In genomic region chr6:57034674-57035073, GRCm38 (mm10) we compare ENCODE assay signal across 28 mouse cellular contexts. TPM values are rescaled to one million over a fixed set of nuclear protein-coding genes. Genes with fewer than 3 reads are reported as not detected.
DNase-seq lines count a peak whose midpoint lies in the region; ATAC-seq and TF ChIP-seq lines count a peak whose summit lies in the region.
"Had no signal": no experiment of that assay in that cellular context is flagged by ENCODE, and none has a peak within 500 bp of the region (broad histone marks: within the 10 kb centered on the region; RNA-seq: fewer than 3 reads in every experiment).

No protein-coding gene starts in this region.

- peak; percentile 3 for DNase-seq in liver, adult 2 months (ENCODE audit: extremely low read depth, low read depth, low spot score)
- DNase-seq in adrenal gland, postnatal 4 days (ENCODE audit: low spot score in 2 of 2) = no peak
- DNase-seq in layer of hippocampus, adult 18-20 months (ENCODE audit: low spot score in 2 of 2) = no peak
- DNase-seq: adrenal gland, adult 2 months; adrenal gland, adult 8-10 months; adrenal gland, postnatal 10 days; adrenal gland, postnatal 14 days; adrenal gland, postnatal 25 days; adrenal gland, postnatal 36 days; B cell, adult 2 months; cerebellum, adult 11 months; cerebellum, adult 11-12 months; cerebellum, adult 18-20 months had no signal

- H3K4me2 ChIP-seq in liver, embryonic 12.5 days = no peak overlapping the region
- no peak overlapping the region for H3K4me2 ChIP-seq in forebrain, embryonic 15.5 days (replicated peaks)

- H3K36me3 ChIP-seq in liver, adult 2 months (ENCODE audit: control insufficient read depth, insufficient read depth, low read length) = no peaks in the 10 kb centered on the region
- no peaks in the 10 kb centered on the region for H3K36me3 ChIP-seq in liver, embryonic 12.5 days
- no peaks in the 10 kb centered on the region for H3K36me3 ChIP-seq in forebrain, embryonic 15.5 days
- H3K36me3 ChIP-seq: G1E had no signal

- ATAC-seq in liver, embryonic 12.5 days = no peak
- peak; percentile 92 for ATAC-seq in granulocyte monocyte progenitor cell, adult 5-6 weeks (replicated peaks; ENCODE audit: poor library complexity, severe bottlenecking)
- peak; percentile 35; the same call in 1 of the 2 replicates for ATAC-seq in megakaryocyte, adult 5-6 weeks (ENCODE audit: poor library complexity, severe bottlenecking)
- peak; percentile 84 for ATAC-seq in megakaryocyte progenitor cell, adult 5-6 weeks (replicated peaks; ENCODE audit: poor library complexity)
- ATAC-seq in forebrain, embryonic 15.5 days (replicated peaks) = no peak
- ATAC-seq: activated CD4-positive, CD25-positive, alpha-beta regulatory T cell, adult 4 months; CD4-positive, CD25-positive, alpha-beta regulatory T cell, adult 4 months; Patski had no signal

- no peaks in the 10 kb centered on the region for H3K4me1 ChIP-seq in liver, adult 2 months (ENCODE audit: control insufficient read depth, insufficient read depth, low read length)
- no peaks in the 10 kb centered on the region for H3K4me1 ChIP-seq in liver, embryonic 12.5 days
- no peaks in the 10 kb centered on the region for H3K4me1 ChIP-seq in forebrain, embryonic 15.5 days

- no peaks in the 10 kb centered on the region for H3K27me3 ChIP-seq in liver, adult 2 months (ENCODE audit: control insufficient read depth, insufficient read depth, low read length)
- no peaks in the 10 kb centered on the region for H3K27me3 ChIP-seq in liver, embryonic 12.5 days (replicated peaks)
- no peaks in the 10 kb centered on the region for H3K27me3 ChIP-seq in forebrain, embryonic 15.5 days
- H3K27me3 ChIP-seq: CH12.LX had no signal

- no peak overlapping the region for H3K9ac ChIP-seq in liver, adult 2 months (ENCODE audit: low read depth, low read length)
- H3K9ac ChIP-seq in liver, embryonic 12.5 days = no peak overlapping the region
- H3K9ac ChIP-seq in forebrain, embryonic 15.5 days (replicated peaks) = no peak overlapping the region

- no peaks in the 10 kb centered on the region for H3K79me2 ChIP-seq in liver, adult 2 months (ENCODE audit: control insufficient read depth, insufficient read depth, low read length)

- no peaks in the 10 kb centered on the region for H3K9me3 ChIP-seq in liver, embryonic 12.5 days (replicated peaks)
- H3K9me3 ChIP-seq in forebrain, embryonic 15.5 days = no peaks in the 10 kb centered on the region
- H3K9me3 ChIP-seq: G1E had no signal

- TF ChIP-seq POLR2A in liver, adult 2 months (IDR thresholded peaks at IDR 0.05; ENCODE audit: extremely low read depth, insufficient read depth, low read length) = no peak

- H3K27ac ChIP-seq in liver, adult 2 months (replicated peaks; ENCODE audit: insufficient read depth, low read depth, low read length) = no peak overlapping the region
- H3K27ac ChIP-seq in liver, embryonic 12.5 days = no peak overlapping the region
- no peak overlapping the region for H3K27ac ChIP-seq in forebrain, embryonic 15.5 days (replicated peaks)

- H3K4me3 ChIP-seq in liver, adult 2 months (ENCODE audit: insufficient read depth, low read depth, low read length) = no peak overlapping the region
- no peak overlapping the region for H3K4me3 ChIP-seq in liver, embryonic 12.5 days
- no peak overlapping the region for H3K4me3 ChIP-seq in forebrain, embryonic 15.5 days

- 68% methylated on average over 2 of the region's 2 CpGs for WGBS in liver, adult 2 months
- 58% methylated on average over 2 of the region's 2 CpGs for WGBS in liver, embryonic 12.5 days (ENCODE audit: insufficient replicate concordance)
- WGBS in forebrain, embryonic 15.5 days = 83% methylated on average over 2 of the region's 2 CpGs

- TF ChIP-seq CTCF in liver, adult 2 months (IDR thresholded peaks at IDR 0.05; ENCODE audit: low read depth, low read length) = no peak

RNA-seq across cellular contexts. Expression of gene Vmn1r8, which starts 2.6 kb away (rescaled TPM):
- not detected in 2 replicates for total RNA-seq in liver, adult 2 months (2014; rRNA removed)
- not detected in 2 replicates for polyA plus RNA-seq in liver, adult 2 months (2012; rRNA removed)
- not detected in 2 replicates for polyA plus RNA-seq in liver, embryonic 12.5 days (2016; fragmentation: Nextera tagmentation; extraction: Ambion mirVana)
- total RNA-seq in granulocyte monocyte progenitor cell, adult 5-6 weeks (2014; fragmentation: Nextera tagmentation) = not detected in 2 replicates
- not detected in 2 replicates for total RNA-seq in granulocyte monocyte progenitor cell, adult 5-6 weeks (2017)
- total RNA-seq in megakaryocyte, adult 5-6 weeks (2015) = not detected in 2 replicates
- total RNA-seq in megakaryocyte, adult 5-6 weeks (2017) = not detected in 2 replicates
- not detected in 2 replicates for total RNA-seq in megakaryocyte progenitor cell, adult 5-6 weeks (2015)
- not detected in 2 replicates for total RNA-seq in megakaryocyte progenitor cell, adult 5-6 weeks (2017)
- polyA plus RNA-seq in forebrain, embryonic 15.5 days (2015; fragmentation: Nextera tagmentation; extraction: Ambion mirVana) = not detected in 2 replicates
- not detected for total RNA-seq in adrenal gland, postnatal 4 days (2021)
- total RNA-seq in layer of hippocampus, adult 18-20 months (2021) = not detected
- total RNA-seq: adrenal gland, adult 18-20 months; adrenal gland, adult 2 months; adrenal gland, adult 8-10 months; adrenal gland, postnatal 10 days; adrenal gland, postnatal 14 days; adrenal gland, postnatal 25 days; adrenal gland, postnatal 36 days; CH12.LX; ES-E14; MEL had no signal
- polyA plus RNA-seq: activated CD4-positive, CD25-positive, alpha-beta regulatory T cell, adult 4 months; adrenal gland, adult 2 months; brain, embryonic 14.5 days; C2C12; CD4-positive, CD25-positive, alpha-beta regulatory T cell, adult 4 months; G1E; Patski had no signal

RNA-seq across cellular contexts. Expression of gene Vmn1r7, which starts 9.6 kb away (rescaled TPM):
- total RNA-seq in liver, adult 2 months (2014; rRNA removed) = not detected in 2 replicates
- polyA plus RNA-seq in liver, adult 2 months (2012; rRNA removed) = not detected in 2 replicates
- polyA plus RNA-seq in liver, embryonic 12.5 days (2016; fragmentation: Nextera tagmentation; extraction: Ambion mirVana) = not detected in 2 replicates
- not detected in 2 replicates for total RNA-seq in granulocyte monocyte progenitor cell, adult 5-6 weeks (2014; fragmentation: Nextera tagmentation)
- total RNA-seq in granulocyte monocyte progenitor cell, adult 5-6 weeks (2017) = not detected in 2 replicates
- not detected in 2 replicates for total RNA-seq in megakaryocyte, adult 5-6 weeks (2015)
- not detected in 2 replicates for total RNA-seq in megakaryocyte, adult 5-6 weeks (2017)
- total RNA-seq in megakaryocyte progenitor cell, adult 5-6 weeks (2015) = not detected in 2 replicates
- total RNA-seq in megakaryocyte progenitor cell, adult 5-6 weeks (2017) = not detected in 2 replicates
- not detected in 2 replicates for polyA plus RNA-seq in forebrain, embryonic 15.5 days (2015; fragmentation: Nextera tagmentation; extraction: Ambion mirVana)
- not detected for total RNA-seq in adrenal gland, postnatal 4 days (2021)
- not detected for total RNA-seq in layer of hippocampus, adult 18-20 months (2021)
- total RNA-seq: adrenal gland, adult 18-20 months; adrenal gland, adult 2 months; adrenal gland, adult 8-10 months; adrenal gland, postnatal 10 days; adrenal gland, postnatal 14 days; adrenal gland, postnatal 25 days; adrenal gland, postnatal 36 days; CH12.LX; ES-E14; MEL had no signal
- polyA plus RNA-seq: activated CD4-positive, CD25-positive, alpha-beta regulatory T cell, adult 4 months; adrenal gland, adult 2 months; brain, embryonic 14.5 days; C2C12; CD4-positive, CD25-positive, alpha-beta regulatory T cell, adult 4 months; G1E; Patski had no signal

RNA-seq across cellular contexts. Expression of gene Vmn1r9, which starts 31.9 kb away (rescaled TPM):
- not detected in 2 replicates for total RNA-seq in liver, adult 2 months (2014; rRNA removed)
- polyA plus RNA-seq in liver, adult 2 months (2012; rRNA removed) = not detected in 2 replicates
- polyA plus RNA-seq in liver, embryonic 12.5 days (2016; fragmentation: Nextera tagmentation; extraction: Ambion mirVana) = not detected in 2 replicates
- not detected in 2 replicates for total RNA-seq in granulocyte monocyte progenitor cell, adult 5-6 weeks (2014; fragmentation: Nextera tagmentation)
- total RNA-seq in granulocyte monocyte progenitor cell, adult 5-6 weeks (2017) = not detected in 2 replicates
- not detected in 2 replicates for total RNA-seq in megakaryocyte, adult 5-6 weeks (2015)
- not detected in 2 replicates for total RNA-seq in megakaryocyte, adult 5-6 weeks (2017)
- total RNA-seq in megakaryocyte progenitor cell, adult 5-6 weeks (2015) = not detected in 2 replicates
- total RNA-seq in megakaryocyte progenitor cell, adult 5-6 weeks (2017) = not detected in 2 replicates
- polyA plus RNA-seq in forebrain, embryonic 15.5 days (2015; fragmentation: Nextera tagmentation; extraction: Ambion mirVana) = not detected in 2 replicates
- not detected for total RNA-seq in adrenal gland, postnatal 4 days (2021)
- total RNA-seq in layer of hippocampus, adult 18-20 months (2021) = not detected
- total RNA-seq: adrenal gland, adult 18-20 months; adrenal gland, adult 2 months; adrenal gland, adult 8-10 months; adrenal gland, postnatal 10 days; adrenal gland, postnatal 14 days; adrenal gland, postnatal 25 days; adrenal gland, postnatal 36 days; CH12.LX; ES-E14; MEL had no signal
- polyA plus RNA-seq: activated CD4-positive, CD25-positive, alpha-beta regulatory T cell, adult 4 months; adrenal gland, adult 2 months; brain, embryonic 14.5 days; C2C12; CD4-positive, CD25-positive, alpha-beta regulatory T cell, adult 4 months; G1E; Patski had no signal

RNA-seq across cellular contexts. Expression of gene Vmn1r6, which starts 37.6 kb away (rescaled TPM):
- total RNA-seq in liver, adult 2 months (2014; rRNA removed) = 0.13 TPM in 1 of 2 replicates, not detected in the other
- not detected in 2 replicates for polyA plus RNA-seq in liver, adult 2 months (2012; rRNA removed)
- polyA plus RNA-seq in liver, embryonic 12.5 days (2016; fragmentation: Nextera tagmentation; extraction: Ambion mirVana) = not detected in 2 replicates
- 1.8 TPM in 1 of 2 replicates, not detected in the other for total RNA-seq in granulocyte monocyte progenitor cell, adult 5-6 weeks (2014; fragmentation: Nextera tagmentation)
- not detected in 2 replicates for total RNA-seq in granulocyte monocyte progenitor cell, adult 5-6 weeks (2017)
- 0.21 TPM in 1 of 2 replicates, not detected in the other for total RNA-seq in megakaryocyte, adult 5-6 weeks (2015)
- total RNA-seq in megakaryocyte, adult 5-6 weeks (2017) = not detected in 2 replicates
- total RNA-seq in megakaryocyte progenitor cell, adult 5-6 weeks (2015) = not detected in 2 replicates
- not detected in 2 replicates for total RNA-seq in megakaryocyte progenitor cell, adult 5-6 weeks (2017)
- not detected in 2 replicates for polyA plus RNA-seq in forebrain, embryonic 15.5 days (2015; fragmentation: Nextera tagmentation; extraction: Ambion mirVana)
- under 1 TPM in 1 of 2 experiments, not detected in 1; 0.03 TPM for total RNA-seq in adrenal gland, postnatal 4 days (2021)
- not detected for total RNA-seq in layer of hippocampus, adult 18-20 months (2021)
- total RNA-seq: adrenal gland, adult 18-20 months; adrenal gland, adult 2 months; adrenal gland, postnatal 10 days; adrenal gland, postnatal 14 days; adrenal gland, postnatal 25 days; adrenal gland, postnatal 36 days; CH12.LX; ES-E14; MEL had no signal
- polyA plus RNA-seq: activated CD4-positive, CD25-positive, alpha-beta regulatory T cell, adult 4 months; adrenal gland, adult 2 months; brain, embryonic 14.5 days; C2C12; CD4-positive, CD25-positive, alpha-beta regulatory T cell, adult 4 months; G1E; Patski had no signal

Comparison
In these comparisons a context has a peak if more than half of its experiments do, and no peak if none do; other contexts are left out.
1. ATAC-seq: peak in granulocyte monocyte progenitor cell, adult 5-6 weeks (single experiment), megakaryocyte, adult 5-6 weeks (single experiment) and megakaryocyte progenitor cell, adult 5-6 weeks (single experiment); none in liver, embryonic 12.5 days (single experiment) and forebrain, embryonic 15.5 days (single experiment).